Comparison of ENCODE assay signal across 17 mouse cellular contexts in genomic region chr11:75183917-75184570, GRCm38 (mm10). TPM values are rescaled to one million over a fixed set of nuclear protein-coding genes. Genes with fewer than 3 reads are reported as not detected.
DNase-seq lines count a peak whose midpoint lies in the region; ATAC-seq and TF ChIP-seq lines count a peak whose summit lies in the region.
"Had no signal": no experiment of that assay in that cellular context is flagged by ENCODE, and none has a peak within 500 bp of the region (broad histone marks: within the 10 kb centered on the region; RNA-seq: fewer than 3 reads in every experiment).

No protein-coding gene starts in this region.

- DNase-seq in frontal cortex, adult 2 months (ENCODE audit: extremely low spot score in 1 of 2, low spot score in 1 of 2), result peak; percentile 74 to 78
- DNase-seq in frontal cortex, postnatal 14 days (ENCODE audit: low spot score in 2 of 2), result no peak
- DNase-seq in left cerebral cortex, adult 2 months (ENCODE audit: extremely low spot score in 1 of 2, low spot score in 2 of 2), result peak; percentile 58 to 77
- DNase-seq in left cerebral cortex, postnatal 4 days, result no peak
- DNase-seq in left cerebral cortex, postnatal 25 days (ENCODE audit: low spot score in 2 of 2), result peak; percentile 63 to 95
- DNase-seq: cerebellum, postnatal 14 days; forebrain, postnatal 0 days; kidney, adult 2 months; kidney, postnatal 25 days; lung, postnatal 14 days had no signal

- no peak overlapping the region for H3K4me3 ChIP-seq in left cerebral cortex, adult 2 months
- no peak overlapping the region for H3K4me3 ChIP-seq in cortical plate, adult 2 months (ENCODE audit: insufficient read depth, low read length)
- H3K4me3 ChIP-seq: erythroblast, embryonic 14.5 days; hindbrain, embryonic 15.5 days; limb, embryonic 13.5 days had no signal

- intact Hi-C loops in left cerebral cortex, adult 2 months (cut with DNase I), result loop anchor here (1.0 to 10.0 kb wide), 3 partner anchors 17 to 391 kb away; no protein-coding TSS in a partner anchor
- intact Hi-C loops in left cerebral cortex, postnatal 4 days (cut with DNase I), result loop anchor here (5.0 kb wide), 1 partner anchor 273 kb away; no protein-coding TSS in a partner anchor
- intact Hi-C loops in left cerebral cortex, postnatal 25 days (cut with DNase I), result no loop called here

- ATAC-seq in monocyte, adult 5-6 weeks (replicated peaks; ENCODE audit: insufficient number of reproducible peaks, low FRiP score, low TSS enrichment, poor library complexity, severe bottlenecking), result no peak
- ATAC-seq: activated CD4-positive, CD25-positive, alpha-beta regulatory T cell, adult 4 months; forebrain, postnatal 0 days had no signal

- peaks cover 2% of the 10 kb centered on the region for H3K4me1 ChIP-seq in cortical plate, adult 2 months (ENCODE audit: control insufficient read depth, insufficient read depth, low read length)

- peak overlapping the region; percentile 84 for H3K27ac ChIP-seq in left cerebral cortex, adult 2 months
- H3K27ac ChIP-seq in cortical plate, adult 2 months (ENCODE audit: insufficient read depth, low read length), result peak overlapping the region; percentile 83
- H3K27ac ChIP-seq: hindbrain, embryonic 15.5 days; limb, embryonic 13.5 days had no signal

- TF ChIP-seq CTCF in left cerebral cortex, adult 2 months (IDR thresholded peaks at IDR 0.05), result no peak
- no peak for TF ChIP-seq CTCF in cortical plate, adult 2 months (IDR thresholded peaks at IDR 0.05; ENCODE audit: extremely low read depth, insufficient read depth, low read length)

- TF ChIP-seq POLR2A in cortical plate, adult 2 months (IDR thresholded peaks at IDR 0.05; ENCODE audit: extremely low read depth, insufficient read depth, low read length), result 0 out of 2 replicates have a peak, but pooled peaks have one; percentile 4

RNA-seq across cellular contexts. Expression of gene Ovca2, which starts 5.4 kb away (rescaled TPM):
- polyA plus RNA-seq in frontal cortex, adult 2 months (2012; rRNA removed), result 17.3 and 18.5 TPM in 2 replicates
- total RNA-seq in left cerebral cortex, adult 2 months (2021), result 10 to 100 TPM; 12.1 to 12.7 TPM
- total RNA-seq in left cerebral cortex, postnatal 4 days (2021), result 10 to 100 TPM in 1 of 2 experiments, 1 to 10 TPM in 1; 9.2 to 11.2 TPM
- 19.5 and 21.4 TPM in 2 replicates for polyA plus RNA-seq in cortical plate, adult 2 months (2012; rRNA removed)
- total RNA-seq in left cerebral cortex, postnatal 25 days (2021), result 10 to 100 TPM; 12.4 to 13.9 TPM
- 8.5 to 15.8 TPM (median 9.5 TPM) in 3 replicates for total RNA-seq in monocyte, adult 5-6 weeks (2017)

RNA-seq across cellular contexts. Expression of gene Dph1, which starts 7.0 kb away (rescaled TPM):
- 21.2 and 22.2 TPM in 2 replicates for polyA plus RNA-seq in frontal cortex, adult 2 months (2012; rRNA removed)
- 10 to 100 TPM; 27.9 to 28.9 TPM for total RNA-seq in left cerebral cortex, adult 2 months (2021)
- 10 to 100 TPM; 15.2 to 15.3 TPM for total RNA-seq in left cerebral cortex, postnatal 4 days (2021)
- 29.1 and 30.9 TPM in 2 replicates for polyA plus RNA-seq in cortical plate, adult 2 months (2012; rRNA removed)
- 10 to 100 TPM; 26.9 to 27.2 TPM for total RNA-seq in left cerebral cortex, postnatal 25 days (2021)
- total RNA-seq in monocyte, adult 5-6 weeks (2017), result 3.0 to 22.9 TPM (median 3.2 TPM) in 3 replicates

RNA-seq across cellular contexts. Expression of gene Rtn4rl1, which starts 9.5 kb away (rescaled TPM):
- polyA plus RNA-seq in frontal cortex, adult 2 months (2012; rRNA removed), result 25.3 and 28.1 TPM in 2 replicates
- 10 to 100 TPM; 89.0 to 99.0 TPM for total RNA-seq in left cerebral cortex, adult 2 months (2021)
- 10 to 100 TPM; 31.6 to 35.4 TPM for total RNA-seq in left cerebral cortex, postnatal 4 days (2021)
- polyA plus RNA-seq in cortical plate, adult 2 months (2012; rRNA removed), result 37.9 and 40.1 TPM in 2 replicates
- 10 to 100 TPM; 76.5 to 90.2 TPM for total RNA-seq in left cerebral cortex, postnatal 25 days (2021)
- total RNA-seq in monocyte, adult 5-6 weeks (2017), result 1.5 to 3.6 TPM (median 2.2 TPM) in 3 replicates
- polyA plus RNA-seq: erythroblast, embryonic 14.5 days had no signal

RNA-seq across cellular contexts. Expression of gene Hic1, which starts 14.7 kb away (rescaled TPM):
- polyA plus RNA-seq in frontal cortex, adult 2 months (2012; rRNA removed), result 4.1 and 4.2 TPM in 2 replicates
- total RNA-seq in left cerebral cortex, adult 2 months (2021), result 1 to 10 TPM; 3.3 to 3.9 TPM
- total RNA-seq in left cerebral cortex, postnatal 4 days (2021), result 1 to 10 TPM; 5.2 to 5.6 TPM
- polyA plus RNA-seq in cortical plate, adult 2 months (2012; rRNA removed), result 3.0 and 3.8 TPM in 2 replicates
- total RNA-seq in left cerebral cortex, postnatal 25 days (2021), result 1 to 10 TPM; 3.3 to 3.5 TPM
- total RNA-seq in monocyte, adult 5-6 weeks (2017), result 0.11 to 0.95 TPM (median 0.78 TPM) in 3 replicates
- total RNA-seq: granulocyte monocyte progenitor cell, adult 5-6 weeks had no signal

Comparison
In these comparisons a context has a peak if more than half of its experiments do, and no peak if none do; other contexts are left out.
1. DNase-seq: peak in frontal cortex, adult 2 months (2 of 2), left cerebral cortex, adult 2 months (2 of 2) and left cerebral cortex, postnatal 25 days (2 of 2); none in frontal cortex, postnatal 14 days (0 of 2) and left cerebral cortex, postnatal 4 days (single experiment).